Mouse (Mus musculus): ENCODE measurements at regions not wholly inside any gene's neighbourhood (a gene's known extent, or its start where the extent isn't known, plus 50 kb on each side); places are given as distances from the start of the nearest gene placed in this dataset.

- DNase-seq: no peak
Observed at GRCm38 (mm10) chr13:91274131-91274530, 50.4 kb upstream of the Atg10 start.

GRCm38 (mm10) chr13:91274615-91275014 is 50.8 kb upstream of the Atg10 start:
- peak; percentile 32 to 55 for DNase-seq

- no peak for DNase-seq
Observed at GRCm38 (mm10) chr13:91279487-91279886, 55.7 kb upstream of the Atg10 start.

- DNase-seq: no peak
Observed at GRCm38 (mm10) chr13:91295552-91296170, 71.9 kb upstream of the Atg10 start.

GRCm38 (mm10) chr13:91296521-91297160 is 72.9 kb upstream of the Atg10 start:
- no peak for DNase-seq

- DNase-seq: no peak
Observed at GRCm38 (mm10) chr13:91301849-91302248, 78.1 kb upstream of the Atg10 start.

GRCm38 (mm10) chr13:91305697-91306405 is 82.1 kb upstream of the Atg10 start:
- DNase-seq: no peak

- DNase-seq: no peak
Observed at GRCm38 (mm10) chr13:91306545-91306944, 82.8 kb upstream of the Atg10 start.

- DNase-seq: no peak
Observed at GRCm38 (mm10) chr13:91312905-91313571, 89.3 kb upstream of the Atg10 start.

GRCm38 (mm10) chr13:91322331-91322730 is 98.6 kb upstream of the Atg10 start:
- DNase-seq: no peak

- DNase-seq: no peak
Observed at GRCm38 (mm10) chr13:91326834-91327233, 103.1 kb upstream of the Atg10 start.

GRCm38 (mm10) chr13:91334283-91334682 is 110.5 kb upstream of the Atg10 start:
- DNase-seq: no peak

- DNase-seq: no peak
Observed at GRCm38 (mm10) chr13:91344139-91344538, 115.9 kb upstream of the Ssbp2 start.

- DNase-seq: no peak
Observed at GRCm38 (mm10) chr13:91348489-91349083, 111.5 kb upstream of the Ssbp2 start.

GRCm38 (mm10) chr13:91352311-91352710 is 107.8 kb upstream of the Ssbp2 start:
- DNase-seq: peak; percentile 41 to 42

- no peak for DNase-seq
Observed at GRCm38 (mm10) chr13:91356516-91356915, 103.6 kb upstream of the Ssbp2 start.

GRCm38 (mm10) chr13:91360121-91360520 is 100.0 kb upstream of the Ssbp2 start:
- DNase-seq: no peak

- DNase-seq: peak; percentile 92 to 93
Observed at GRCm38 (mm10) chr13:91365270-91365952, 94.7 kb upstream of the Ssbp2 start.

GRCm38 (mm10) chr13:91366540-91366939 is 93.5 kb upstream of the Ssbp2 start:
- DNase-seq: no peak

- no peak for DNase-seq
Observed at GRCm38 (mm10) chr13:91367896-91368556, 92.1 kb upstream of the Ssbp2 start.

GRCm38 (mm10) chr13:91368664-91369063 is 91.4 kb upstream of the Ssbp2 start:
- DNase-seq: no peak

- DNase-seq: no peak
Observed at GRCm38 (mm10) chr13:91370021-91370420, 90.1 kb upstream of the Ssbp2 start.
